Mouse (Mus musculus): ENCODE data around the gene Tmem106b. TPM values are rescaled to one million over a fixed set of nuclear protein-coding genes. Genes with fewer than 3 reads are reported as not detected.

Tmem106b gene
- 10 to 100 TPM; 60.1 to 77.5 TPM for polyA plus RNA-seq (2017; shearing (Covaris generic))

DNA sequence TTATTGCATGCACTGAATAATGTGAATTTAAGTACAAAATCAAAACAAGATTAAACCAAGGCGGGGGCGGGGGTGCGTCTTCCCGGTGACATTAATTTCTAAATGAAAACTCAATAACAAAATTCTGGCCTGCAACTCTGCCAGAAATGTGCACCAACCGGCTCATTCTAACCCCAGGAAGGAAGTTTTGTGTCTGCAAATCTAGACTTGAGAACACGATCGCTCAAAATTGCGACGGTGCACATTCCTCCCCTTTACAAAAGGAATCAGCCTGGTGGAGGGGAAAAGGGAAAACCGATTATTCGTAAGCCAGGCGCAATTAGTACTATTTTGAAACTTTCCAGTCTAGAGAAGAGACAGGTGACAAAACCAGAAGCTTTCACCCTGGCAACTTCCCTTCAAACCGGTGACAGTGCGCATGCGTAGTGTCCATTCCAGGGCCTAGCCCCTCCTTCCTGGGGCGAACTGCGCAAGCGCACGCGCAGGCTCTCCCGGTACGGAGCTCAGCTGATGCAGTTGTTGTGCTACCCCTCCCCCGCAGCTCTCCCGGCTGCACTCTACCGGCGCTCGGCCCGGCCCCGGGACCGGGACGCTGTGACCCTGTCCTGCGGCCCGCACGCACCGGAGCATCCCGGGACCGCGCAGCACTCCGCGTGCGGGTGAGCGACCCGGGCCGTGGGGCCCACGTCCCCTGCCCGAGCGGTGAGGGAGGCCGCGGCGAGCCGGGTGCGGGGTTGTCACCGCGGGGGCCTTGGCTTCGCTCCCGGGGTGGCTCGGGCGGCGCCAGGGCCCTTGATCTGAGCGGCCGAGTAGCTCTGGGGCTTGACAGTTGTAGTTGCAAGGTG lies at the start of gene Tmem106b:
Tmem106b (plus strand) TSS at position 458 of the 845 bp plus-strand sequence.

Other genes starting within 250 kb of the Tmem106b start
- under 1 TPM in 1 of 2 experiments, not detected in 1; 0.09 TPM for gene Vwde, start 155.2 kb downstream of the Tmem106b start, polyA plus RNA-seq (2017; shearing (Covaris generic))